Mouse (Mus musculus) retina, embryonic 14.5 days (tissue): Measurements from ENCODE around the gene Foxr1.
"Not testable (repeated sequence)": the region's sequence is repeated elsewhere in the genome, so short reads cannot be mapped to it uniquely, and the experiment has no call there.

Source experiments
- DNase-seq: peaks from one replicate; pipeline ENCODE4 v3.0.0-alpha.2; 2015; ENCODE audit warnings: low spot score

Foxr1 gene

DNA sequence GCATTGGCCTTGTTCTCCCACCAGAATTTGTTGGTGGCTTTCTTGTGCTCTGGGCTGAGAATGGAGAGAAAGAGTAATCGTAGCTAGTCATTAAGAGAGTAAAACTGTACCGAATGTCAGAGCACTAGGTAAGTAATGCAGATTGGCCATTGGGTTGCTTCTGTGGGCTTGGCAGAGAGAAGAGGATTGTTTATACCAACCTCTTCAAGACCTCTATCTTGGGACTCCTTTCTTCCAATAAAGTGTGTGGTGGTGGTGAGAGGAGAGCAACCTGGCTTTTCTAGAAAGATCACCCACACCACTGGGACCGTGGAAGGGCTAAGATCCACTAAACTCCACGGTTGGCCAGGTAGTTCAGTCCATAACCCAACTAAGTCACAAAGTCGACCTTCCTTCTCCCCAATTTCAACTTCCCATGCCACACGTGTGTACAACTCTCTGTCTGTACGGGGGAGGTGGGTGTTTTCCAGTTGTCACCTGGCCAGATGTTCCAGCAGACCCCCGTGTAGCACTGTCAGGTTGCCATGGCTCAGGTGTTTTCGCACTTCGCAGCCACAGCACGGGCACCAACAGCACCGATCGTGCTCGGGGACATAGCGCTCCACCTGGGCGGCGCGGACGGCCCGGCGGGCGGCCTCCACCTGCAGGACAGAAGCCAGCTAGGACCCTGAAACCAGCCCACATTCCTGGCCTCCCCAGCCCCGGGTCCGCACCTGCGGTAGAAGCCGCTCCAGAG, 23.6 kb downstream of the Foxr1 start:
- DNase-seq = no peak

DNA sequence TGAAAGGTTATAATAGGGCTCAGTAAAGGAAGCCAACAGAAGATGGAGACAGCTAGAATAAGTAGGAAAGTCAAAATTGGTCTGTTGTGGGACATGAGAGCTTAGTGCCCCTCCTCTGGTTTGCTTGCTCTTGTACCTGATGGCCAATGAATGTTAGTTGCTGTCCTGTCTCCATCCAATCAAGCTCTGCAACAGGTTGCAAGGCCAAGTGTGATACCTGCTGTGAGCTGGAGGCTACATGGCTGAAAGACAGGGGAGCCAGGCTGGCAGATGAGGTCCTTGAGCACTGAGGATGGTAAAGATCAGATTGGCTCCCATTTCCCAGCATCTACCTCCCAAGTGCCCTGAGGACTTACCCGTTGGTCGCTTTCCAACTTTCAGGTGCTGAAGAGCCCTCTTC, 28.2 kb downstream of the Foxr1 start:
- no peak for DNase-seq

DNA sequence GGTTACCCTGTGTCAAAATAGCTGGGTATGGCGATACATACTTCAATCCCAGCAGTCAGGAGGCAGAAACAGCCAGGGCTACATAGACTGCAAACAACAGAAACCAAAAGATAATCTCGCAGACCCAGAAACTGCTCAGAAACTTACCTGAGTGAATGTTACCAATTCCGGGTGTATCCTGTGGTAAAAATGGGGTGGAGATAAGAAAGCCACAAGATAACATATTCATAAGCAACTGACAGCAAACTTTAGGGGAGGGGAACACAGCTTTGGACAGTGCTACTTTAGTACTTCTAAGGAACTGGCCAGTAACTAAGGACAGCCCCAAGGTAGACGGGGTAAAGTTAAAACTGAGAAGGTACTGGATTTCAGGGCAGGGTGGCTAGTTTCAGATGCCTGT, 28.6 kb downstream of the Foxr1 start:
- DNase-seq = no peak

DNA sequence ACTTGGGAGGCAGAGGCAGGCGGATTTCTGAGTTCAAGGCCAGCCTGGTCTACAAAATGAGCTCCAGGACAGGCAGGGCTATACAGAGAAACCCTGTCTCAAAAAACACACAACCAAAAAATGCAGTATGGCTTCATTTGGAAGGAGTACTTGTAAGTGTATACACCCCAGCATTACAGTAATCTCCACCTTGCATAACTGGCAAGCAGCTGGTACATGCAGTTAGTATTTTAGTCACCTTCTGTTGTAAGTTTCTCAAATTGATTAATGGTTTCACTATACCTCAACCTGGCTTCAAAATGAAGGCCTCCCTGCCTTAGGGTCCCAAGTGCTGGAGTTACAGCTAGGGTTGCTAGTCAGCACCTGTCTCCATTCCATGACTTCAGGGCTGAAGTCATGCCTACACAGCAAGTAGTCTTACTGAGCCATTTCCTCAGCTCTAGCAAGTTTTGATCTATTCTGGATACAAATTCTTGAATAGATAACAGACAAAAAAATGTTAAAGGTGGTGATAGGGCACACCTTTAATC, 29.3 kb downstream of the Foxr1 start:
- DNase-seq = no peak

DNA sequence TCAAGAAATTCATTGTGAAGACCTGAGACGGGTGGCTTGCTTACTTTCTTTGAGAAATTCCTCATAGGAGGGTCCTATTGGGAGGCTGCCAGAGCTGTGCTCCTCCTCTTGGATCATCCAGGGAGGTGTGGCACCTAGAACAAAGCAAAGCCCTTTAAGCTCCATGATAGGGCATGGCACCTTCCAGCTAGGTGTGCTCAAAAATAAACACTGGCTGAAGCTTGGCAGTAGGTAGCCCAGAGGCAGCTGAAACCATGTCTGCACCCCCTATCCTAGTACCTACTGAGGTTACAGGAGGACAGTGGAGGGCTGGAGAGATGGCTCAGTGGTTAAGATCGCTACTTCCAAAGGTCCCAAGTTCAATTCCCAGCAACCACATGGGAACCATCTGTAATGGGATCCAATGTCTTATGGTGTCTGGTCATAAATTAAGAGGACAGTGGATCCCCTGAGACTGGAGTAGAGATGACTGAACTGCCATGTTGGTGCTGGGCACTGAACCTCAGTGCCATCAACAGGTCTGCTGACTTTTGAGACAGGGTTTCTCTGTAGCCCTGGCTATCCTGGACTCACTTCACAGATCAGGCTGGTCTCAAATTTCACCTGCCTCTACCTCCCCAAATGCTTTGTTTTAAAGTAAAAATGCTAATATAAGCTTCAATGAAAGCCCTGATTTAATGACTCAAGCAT, 30.1 kb downstream of the Foxr1 start:
- no peak for DNase-seq

DNA sequence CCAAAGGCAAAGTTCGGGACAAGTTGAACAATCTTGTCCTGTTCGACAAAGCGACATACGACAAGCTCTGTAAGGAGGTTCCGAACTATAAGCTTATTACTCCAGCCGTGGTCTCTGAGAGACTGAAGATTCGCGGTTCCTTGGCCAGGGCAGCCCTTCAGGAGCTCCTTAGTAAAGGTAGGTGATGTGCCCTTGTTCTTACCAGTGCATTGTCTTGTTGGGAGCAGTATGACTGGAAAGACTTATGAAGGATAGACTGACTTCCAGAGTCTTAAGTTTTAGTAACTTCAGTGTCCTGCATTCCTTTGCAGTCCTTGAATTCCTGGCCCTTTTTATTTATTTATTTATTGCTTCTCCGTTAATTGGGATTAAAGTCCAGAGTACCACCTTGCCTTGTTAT, 32.2 kb downstream of the Foxr1 start:
- not testable (repeated sequence) for DNase-seq

DNA sequence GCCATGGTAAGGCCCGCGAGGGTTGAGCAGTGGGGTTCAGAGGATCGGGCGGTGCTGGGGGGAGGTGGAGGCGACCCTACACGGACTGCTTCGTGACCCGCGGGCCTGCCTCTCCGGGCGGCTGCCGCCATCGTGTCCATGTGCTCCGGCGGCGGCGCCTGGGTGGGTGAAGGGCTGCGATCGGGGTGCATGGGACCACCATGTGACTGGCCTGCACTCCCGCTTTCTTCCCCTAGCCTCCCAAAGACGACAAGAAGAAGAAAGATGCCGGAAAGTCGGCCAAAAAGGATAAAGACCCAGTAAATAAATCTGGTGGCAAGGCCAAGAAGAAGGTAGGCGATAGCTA, 33.2 kb downstream of the Foxr1 start:
- DNase-seq = no peak

DNA sequence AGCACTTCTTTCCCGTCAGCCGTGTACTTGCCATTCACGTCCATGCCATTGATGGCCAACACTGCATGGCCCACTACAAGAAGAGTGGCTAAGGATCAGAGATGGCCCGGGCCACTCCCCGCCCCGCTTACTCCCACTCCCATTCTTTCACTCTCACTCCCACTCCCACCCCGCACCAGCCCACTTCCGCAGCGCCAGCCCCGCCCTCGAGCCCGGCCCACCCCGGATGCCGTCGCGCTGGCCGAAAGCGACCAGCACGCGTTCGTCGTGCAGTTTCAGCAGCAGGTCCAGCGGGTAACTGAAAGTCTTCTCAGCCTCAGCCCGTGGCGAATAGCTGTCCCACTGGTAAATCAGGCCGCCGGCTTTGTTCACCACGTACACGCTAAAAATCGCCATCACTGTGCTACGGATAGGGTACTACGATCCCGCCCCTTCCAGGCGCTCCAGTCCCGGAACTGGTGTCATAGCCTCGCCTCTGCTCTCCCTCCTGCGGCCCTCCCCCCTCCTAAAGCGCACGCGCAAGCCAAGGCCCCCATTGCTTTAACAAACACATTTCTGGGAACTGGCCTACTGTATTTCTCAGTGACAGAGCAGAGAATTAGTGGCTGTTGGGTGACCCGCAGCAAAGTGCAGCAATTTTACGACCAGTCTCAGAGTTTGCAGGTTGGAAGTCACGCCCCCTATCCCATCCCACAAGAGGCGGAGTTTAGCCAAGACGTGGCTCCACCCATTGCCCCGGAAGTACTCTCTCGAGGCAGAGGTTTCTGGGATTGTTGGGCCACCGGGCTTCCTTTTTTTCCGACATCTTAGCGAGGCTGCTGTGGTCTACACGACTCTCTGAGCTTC, 33.8 kb downstream of the Foxr1 start, which contains the start of the genes Rps25 and Trappc4:
Gene Rps25, plus strand, starts transcription at position 234 of the 846 bp plus-strand sequence.
Gene Trappc4, minus strand, starts transcription at position 695 of the 846 bp plus-strand sequence.
- DNase-seq = peak; percentile 98

DNA sequence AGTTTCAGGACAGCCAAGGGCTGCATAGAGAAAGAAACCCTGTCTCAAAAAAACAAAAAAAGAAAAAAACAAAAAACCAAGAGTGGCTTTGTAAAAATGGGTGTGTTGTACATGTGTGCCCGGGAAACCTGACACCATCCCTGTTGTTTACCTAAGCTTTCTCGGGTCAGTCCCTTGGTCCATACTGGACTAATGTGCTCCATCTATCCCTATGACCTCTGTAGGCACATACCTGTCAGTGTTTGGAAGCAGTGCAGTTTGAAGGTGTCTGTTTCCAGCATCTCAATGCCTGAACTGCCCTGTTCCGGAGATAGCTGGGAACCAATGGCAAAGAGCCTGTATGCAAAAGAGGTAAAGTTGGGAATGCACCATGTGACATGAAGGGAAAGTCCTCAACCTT, 35.9 kb downstream of the Foxr1 start:
- DNase-seq = no peak

DNA sequence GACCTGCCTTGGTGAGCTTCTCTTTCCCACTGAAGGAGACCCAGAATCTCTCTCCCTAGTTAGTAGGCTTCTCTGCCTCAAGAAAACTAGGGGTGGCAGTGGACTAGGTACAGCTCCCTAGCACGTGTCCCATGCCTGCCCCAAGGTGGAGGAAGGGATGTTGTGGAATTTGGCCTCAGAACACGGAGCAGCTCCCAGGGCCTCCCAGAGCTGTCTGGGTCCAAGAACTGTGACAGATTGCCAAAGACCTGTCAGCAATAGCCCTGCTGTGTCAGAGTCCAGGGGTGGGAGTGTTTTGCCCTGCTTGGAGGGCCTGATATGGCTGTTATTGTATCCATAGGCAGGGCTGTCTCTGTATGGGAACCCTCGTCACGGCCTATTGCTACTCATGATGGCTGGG, 39.9 kb downstream of the Foxr1 start:
- DNase-seq = no peak

DNA sequence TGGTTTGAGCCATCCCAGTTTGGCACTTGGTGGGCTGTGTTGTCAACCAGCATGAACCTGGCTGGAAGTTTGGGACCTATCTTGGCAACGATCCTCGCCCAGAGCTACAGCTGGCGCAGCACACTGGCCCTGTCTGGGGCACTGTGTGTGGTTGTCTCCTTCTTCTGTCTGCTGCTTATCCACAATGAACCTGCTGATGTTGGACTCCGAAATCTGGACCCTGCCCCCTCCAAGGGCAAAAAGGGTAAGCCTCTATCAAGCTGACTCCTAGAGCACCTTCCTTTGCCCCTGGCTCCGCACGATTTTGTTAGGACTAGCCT, 41.2 kb downstream of the Foxr1 start:
- no peak for DNase-seq

DNA sequence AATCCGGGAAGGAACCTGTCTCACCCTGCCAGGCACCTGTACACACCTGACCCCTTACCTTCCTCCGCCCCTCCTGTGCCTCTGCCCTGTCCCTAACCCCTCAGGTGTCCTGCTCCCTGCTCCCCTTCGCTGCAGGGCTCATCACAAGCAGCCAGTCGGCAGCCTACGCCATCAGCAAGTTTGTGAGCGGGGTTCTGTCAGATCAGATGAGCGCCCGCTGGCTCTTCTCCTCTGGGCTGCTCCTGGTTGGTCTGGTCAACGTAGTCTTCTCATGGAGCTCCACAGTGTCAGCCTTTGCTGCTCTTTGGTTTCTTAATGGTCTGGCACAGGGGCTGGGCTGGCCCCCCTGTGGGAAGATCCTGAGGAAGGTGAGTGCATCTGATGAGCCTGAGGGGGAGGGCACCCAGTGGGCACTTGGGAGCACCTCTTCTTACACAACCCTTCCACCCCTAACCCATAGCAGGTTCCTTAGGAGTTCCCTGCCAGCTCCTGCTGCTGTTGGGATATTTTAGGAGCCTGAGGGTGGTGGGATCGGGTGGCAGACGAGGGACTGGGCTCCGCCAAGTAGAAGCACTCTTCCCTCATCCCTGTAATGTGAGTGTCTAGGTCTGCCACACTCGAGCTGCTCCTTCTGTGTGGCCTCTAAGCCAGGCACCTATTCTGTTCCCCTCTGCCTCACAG, 41.7 kb downstream of the Foxr1 start:
- no peak for DNase-seq

DNA sequence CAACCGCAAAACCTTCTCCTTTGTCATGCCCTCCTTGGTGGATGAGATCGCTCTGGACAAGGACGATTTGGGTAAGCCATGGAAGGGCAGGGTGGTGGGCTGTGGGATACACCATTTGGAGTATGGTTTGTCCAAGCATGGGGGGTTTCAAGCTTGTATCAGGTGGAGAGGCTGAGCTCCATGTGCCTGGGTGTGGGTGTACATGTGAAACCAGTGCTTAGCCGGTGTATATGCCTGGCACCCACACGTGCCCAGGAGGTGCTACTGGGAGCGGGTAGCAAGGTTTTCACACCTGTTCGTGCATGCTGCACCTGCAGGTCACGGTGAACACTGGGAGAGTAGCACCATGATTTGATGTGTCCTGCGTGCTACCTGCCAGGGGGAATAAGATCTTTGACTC, 42.4 kb downstream of the Foxr1 start:
- no peak for DNase-seq

DNA sequence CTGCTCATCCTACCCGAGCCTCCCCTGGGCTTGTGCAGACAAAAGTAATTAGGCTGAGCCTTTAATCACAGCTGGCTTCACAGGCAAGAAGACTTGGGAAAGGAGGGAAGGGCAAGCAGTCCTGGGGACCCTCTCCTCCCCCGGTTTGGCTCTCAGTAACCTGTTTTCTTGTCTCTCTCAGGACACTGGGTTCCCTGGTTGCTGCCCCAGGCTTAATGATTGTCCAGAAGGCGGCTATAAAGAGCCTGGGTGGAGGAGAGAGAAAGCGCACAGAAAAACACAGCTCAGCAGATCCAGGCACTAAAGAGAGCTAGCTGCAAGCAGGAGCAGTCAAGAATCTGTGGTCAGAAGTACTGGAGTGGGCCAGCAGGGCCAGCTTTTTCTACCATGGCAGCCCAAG, 42.8 kb downstream of the Foxr1 start:
- DNase-seq = peak; percentile 57

DNA sequence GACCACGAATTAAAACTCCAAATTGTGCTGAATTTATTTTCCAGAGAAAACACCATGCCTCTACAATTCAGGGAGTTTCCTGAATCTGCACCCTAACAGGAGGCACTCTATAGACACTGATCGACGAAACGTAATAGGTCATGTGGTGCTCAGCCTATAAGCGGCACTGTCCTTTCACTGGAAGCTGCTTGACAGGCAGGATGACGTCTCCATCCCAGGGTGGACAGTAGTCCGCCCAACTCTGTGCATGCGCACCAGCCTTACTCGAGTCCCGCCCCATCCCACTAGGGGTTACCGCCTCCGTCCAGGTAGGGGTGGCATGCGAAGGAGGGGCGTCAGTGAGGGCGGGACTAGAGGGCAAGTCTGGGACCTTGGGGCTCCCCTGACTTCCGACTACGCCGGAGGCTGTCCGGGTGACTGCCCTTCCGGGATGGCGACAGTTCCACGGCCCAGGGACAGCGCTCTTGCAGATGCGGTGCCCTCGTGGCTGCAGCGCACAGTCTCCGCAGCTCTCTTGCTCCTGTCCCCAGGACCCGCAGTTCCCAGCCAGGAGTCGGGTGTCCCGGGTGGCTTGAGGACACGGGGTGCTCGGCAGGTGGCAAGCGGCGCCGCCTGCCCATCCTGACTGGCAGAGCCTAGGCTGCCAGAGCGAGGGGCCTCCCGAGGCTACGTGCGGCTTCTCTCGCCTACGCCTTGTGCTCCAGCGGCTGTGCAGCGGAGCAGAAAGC, 44.1 kb downstream of the Foxr1 start, which contains the start of gene Slc37a4:
Gene Slc37a4, plus strand, starts transcription at position 169 of the 728 bp plus-strand sequence.
- DNase-seq = peak; percentile 91

DNA sequence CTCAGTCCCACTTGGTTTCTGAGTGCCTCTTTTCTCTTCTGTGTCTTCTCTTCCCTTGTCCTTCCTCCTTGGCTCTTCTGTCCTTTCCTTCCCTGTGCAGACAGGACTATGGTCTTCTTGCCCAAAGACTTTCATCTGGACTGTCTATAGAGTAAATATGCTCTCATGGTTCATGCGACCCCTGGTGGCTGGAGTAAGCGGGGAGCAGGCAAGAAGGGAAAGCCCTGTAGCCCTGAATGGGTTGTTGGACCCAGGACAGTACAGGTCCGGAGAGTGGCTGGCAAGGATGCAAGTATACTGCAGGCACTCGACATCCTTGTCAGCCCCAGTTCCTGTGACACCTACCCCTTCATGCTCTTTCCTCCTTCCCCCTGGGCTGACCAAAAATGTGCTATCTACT, 49.5 kb downstream of the Foxr1 start:
- peak; percentile 83 for DNase-seq

DNA sequence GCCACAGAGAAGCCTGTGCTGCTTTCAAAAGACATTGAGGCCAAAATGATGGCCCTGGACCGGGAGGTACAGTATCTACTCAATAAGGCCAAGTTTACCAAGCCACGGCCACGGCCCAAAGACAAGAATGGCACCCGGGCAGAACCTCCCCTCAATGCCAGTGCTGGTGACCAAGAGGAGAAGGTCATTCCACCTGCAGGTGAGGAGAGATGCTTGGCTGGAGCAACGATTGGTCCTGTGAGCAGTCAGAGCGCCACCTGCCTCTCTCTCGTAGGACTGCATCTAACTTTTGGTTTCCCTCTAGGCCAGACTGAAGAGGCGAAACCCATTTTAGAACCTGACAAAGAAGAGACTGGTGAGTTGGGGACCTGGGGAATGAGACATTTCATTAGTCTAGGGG, 51.7 kb downstream of the Foxr1 start:
- peak; percentile 72 for DNase-seq

DNA sequence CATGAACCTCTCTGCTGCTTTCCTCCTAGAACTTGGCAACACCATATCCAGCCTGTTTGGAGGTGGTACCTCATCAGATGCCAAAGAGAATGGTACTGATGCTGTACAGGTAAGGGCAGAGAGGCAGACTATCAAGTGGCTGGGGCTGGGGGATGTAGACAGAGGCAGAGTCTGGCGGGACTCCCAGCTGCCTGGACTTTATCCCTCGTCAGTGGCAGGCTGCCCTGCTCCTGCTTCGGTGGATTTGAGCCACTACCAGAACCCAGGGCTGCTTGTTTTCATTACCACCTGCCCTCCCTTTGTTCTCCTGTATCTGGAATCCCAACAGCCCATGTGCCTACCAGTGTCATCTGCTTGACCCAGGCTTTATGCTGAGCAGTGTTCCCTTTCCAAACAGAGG, 53.7 kb downstream of the Foxr1 start:
- DNase-seq = no peak

DNA sequence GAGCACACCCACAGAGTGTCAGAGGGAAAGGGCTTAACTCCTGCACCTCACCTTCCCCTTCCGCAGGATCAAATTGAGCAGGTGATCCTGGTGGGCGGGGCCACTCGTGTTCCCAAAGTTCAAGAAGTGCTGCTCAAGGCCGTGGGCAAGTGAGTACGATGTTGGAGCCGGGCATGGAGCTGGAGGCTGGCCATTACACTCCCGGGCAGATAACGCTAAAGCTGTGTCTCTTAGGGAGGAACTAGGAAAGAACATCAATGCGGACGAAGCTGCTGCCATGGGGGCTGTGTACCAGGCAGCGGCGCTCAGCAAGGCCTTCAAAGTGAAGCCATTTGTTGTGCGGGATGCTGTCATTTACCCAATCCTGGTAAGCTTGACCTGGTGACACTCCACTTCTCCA, 56.3 kb downstream of the Foxr1 start:
- DNase-seq = no peak
